Mouse (Mus musculus) Patski (cell line): Measurements from ENCODE around the gene Sh2d1a. TPM values are rescaled to one million over a fixed set of nuclear protein-coding genes. Genes with fewer than 3 reads are reported as not detected.
A peak's percentile ranks its signal among the peaks of the same experiment; 100 is the strongest.

ENCODE experiments used
- ATAC-seq: fragments of 100-300 bp; one replicate; pipeline ENCODE4 v1.8.0; 2021
- CTCF ChIA-PET: fragments of 350-600 bp; sonication (Branson Sonifier 250); formaldehyde crosslinking; loops from one replicate; lab custom pipeline; 2022; ENCODE audit warnings: inconsistent platforms; lab: Charles Lee
- POLR2A ChIA-PET: fragments of 350-600 bp; sonication (Branson Sonifier 250); formaldehyde crosslinking; loops from one replicate; lab custom pipeline; 2022; ENCODE audit warnings: antibody characterized with exemption, inconsistent platforms; lab: Charles Lee
- DNase-seq: peaks from one replicate; pipeline ENCODE4 v3.0.0-alpha.2; 2011; ENCODE audit warnings: low read depth, low spot score
- H3K27me3 ChIP-seq: fragments of 371-371 bp; one replicate; pipeline ENCODE4 v1.5.1; 2021
- CTCF ChIP-seq: fragments of 100-300 bp; IDR thresholded peaks from one replicate; pipeline ENCODE4 v1.5.1; 2021
- in situ Hi-C: fragments of 300-500 bp; cut with MboI; formaldehyde crosslinking; loops from 3 replicates; pipeline ENCODE4 v1.11.1; 2018; ENCODE audit warnings: low pct_unique_long_range_greater_than_20kb, mixed read lengths
- polyA plus RNA-seq: library from polyadenylated mRNA; unstranded; gene quantifications from one replicate; pipeline ENCODE4 v1.2.3, GENCODE M21; 2021

Sh2d1a gene
- polyA plus RNA-seq, 1 experiment from 2014 or later = not detected

DNA sequence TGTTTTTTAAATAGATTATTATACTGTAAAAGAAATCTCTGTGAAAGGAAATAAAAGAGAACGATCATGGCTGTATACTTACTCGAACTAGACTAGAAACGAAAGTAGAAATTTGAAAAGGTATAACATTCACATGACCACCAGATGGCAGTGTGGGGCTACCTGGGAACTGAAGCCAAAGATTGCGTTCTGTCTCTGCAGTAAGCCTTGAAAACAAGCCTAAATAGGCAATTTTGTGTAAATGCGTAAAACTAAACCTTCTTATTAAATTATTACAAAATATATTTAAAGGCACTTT is 38.5 kb downstream of the Sh2d1a start:
- ATAC-seq (peak; percentile 60), DNase-seq (peak; percentile 6)
- H3K27me3 ChIP-seq = peaks cover 69% of the 10 kb centered on the region
- in situ Hi-C loops = no loop called here
- CTCF ChIA-PET = interaction anchor here (1.0 kb wide), 1 partner anchor 13 kb away, joined by 3 read pairs; no protein-coding TSS in a partner anchor
- peak; percentile 74 for TF ChIP-seq CTCF
- POLR2A ChIA-PET = no interaction called here

DNA sequence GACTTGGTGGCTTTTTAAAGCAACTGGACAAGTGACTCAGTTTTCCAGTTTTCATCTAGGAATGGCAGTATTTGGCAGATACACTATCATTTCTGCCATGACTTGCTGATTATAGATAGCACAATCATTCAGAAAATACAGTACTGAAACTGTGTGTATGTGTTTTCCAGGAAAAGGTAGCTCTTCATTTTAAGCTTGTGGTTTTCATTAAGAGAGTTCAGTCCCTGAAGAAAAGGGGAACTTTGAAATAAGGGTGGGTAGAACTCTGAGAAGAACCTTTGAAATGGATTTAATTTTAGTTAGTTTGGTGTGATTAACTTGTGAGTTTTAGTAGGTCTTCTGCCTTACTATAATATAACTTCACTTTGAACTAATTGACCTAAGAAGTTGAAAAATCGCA is 42.8 kb downstream of the Sh2d1a start:
- in situ Hi-C loops = no loop called here
- no peak for DNase-seq
- ChIA-PET CTCF (no interaction called here), POLR2A (no interaction called here)
- TF ChIP-seq CTCF = no peak
- H3K27me3 ChIP-seq = peaks cover 75% of the 10 kb centered on the region
- ATAC-seq = no peak

DNA sequence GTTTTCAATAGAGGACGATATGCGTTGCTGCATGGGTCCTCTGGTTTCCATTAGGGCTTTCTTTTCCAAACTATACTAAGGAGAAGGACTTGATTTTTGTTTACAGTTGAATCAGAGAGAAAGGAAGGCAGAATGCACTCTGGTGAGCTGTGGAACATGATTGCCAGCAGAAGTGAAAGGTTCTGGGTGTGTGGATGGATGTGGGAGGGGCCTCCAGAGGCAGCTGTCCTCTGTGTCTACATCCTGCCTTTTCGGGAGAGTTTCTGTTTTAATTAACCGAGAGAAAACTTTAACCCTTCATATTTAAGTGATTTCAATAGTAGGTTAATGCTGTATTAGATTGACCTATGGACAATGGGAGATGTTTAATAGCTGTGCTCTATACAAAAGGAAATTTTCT is 46.3 kb downstream of the Sh2d1a start:
- no peak for ATAC-seq
- TF ChIP-seq CTCF = no peak
- in situ Hi-C loops = no loop called here
- POLR2A ChIA-PET = no interaction called here
- CTCF ChIA-PET = no interaction called here
- H3K27me3 ChIP-seq = peaks cover 67% of the 10 kb centered on the region
- no peak for DNase-seq

DNA sequence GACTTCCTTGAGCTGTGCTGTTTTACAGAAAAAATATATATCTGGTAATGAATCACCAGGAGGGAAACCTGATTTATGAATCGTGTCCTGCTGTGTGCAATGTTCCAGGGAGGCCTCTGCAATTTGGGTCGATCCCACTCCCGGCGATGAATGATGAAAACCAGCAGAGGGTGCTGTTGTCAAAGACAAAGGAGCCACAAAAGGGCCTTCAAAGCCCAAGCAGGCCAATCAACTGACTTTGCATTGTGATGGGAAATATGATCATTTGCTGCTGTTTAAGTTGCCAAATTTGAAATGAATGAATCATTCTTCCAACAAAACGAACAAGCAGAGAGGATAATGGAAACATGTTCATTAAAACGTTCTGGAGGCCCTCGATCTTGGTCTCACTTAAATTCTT is 55.0 kb downstream of the Sh2d1a start:
- TF ChIP-seq CTCF = peak; percentile 84
- peaks cover 60% of the 10 kb centered on the region for H3K27me3 ChIP-seq
- ATAC-seq (peak; percentile 76), DNase-seq (peak; percentile 1)
- in situ Hi-C loops = no loop called here
- ChIA-PET CTCF (interaction anchor here (1.1 kb wide), 1 partner anchor 13 kb away, joined by 3 read pairs; no protein-coding TSS in a partner anchor), POLR2A (interaction anchor here (0.6 kb wide), 1 partner anchor 683 kb away, joined by 4 read pairs; no protein-coding TSS in a partner anchor)

DNA sequence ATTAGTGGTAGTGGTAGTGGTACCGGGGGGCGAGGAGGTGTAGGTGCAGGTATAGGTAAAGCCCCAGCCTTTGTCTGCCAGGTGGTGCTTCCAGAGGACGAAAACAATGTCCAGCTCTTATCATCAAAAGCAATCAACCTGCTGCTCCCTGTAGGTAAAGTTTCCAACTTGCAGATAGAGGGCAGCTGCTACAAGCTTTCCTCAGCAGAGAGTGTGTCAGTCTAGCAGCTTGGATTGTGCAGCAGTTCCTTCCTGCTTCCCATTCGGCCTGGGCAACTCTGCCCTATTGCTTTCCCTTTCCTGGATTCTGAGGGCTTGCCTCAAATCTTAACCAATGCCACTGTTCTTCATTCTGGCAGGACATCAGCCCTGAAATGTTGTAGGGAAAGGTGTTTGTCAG is 56.4 kb downstream of the Sh2d1a start:
- ATAC-seq (no peak), DNase-seq (no peak)
- in situ Hi-C loops = no loop called here
- POLR2A ChIA-PET = no interaction called here
- TF ChIP-seq CTCF = no peak
- CTCF ChIA-PET = no interaction called here
- peaks cover 52% of the 10 kb centered on the region for H3K27me3 ChIP-seq

Other genes starting within 250 kb of the Sh2d1a start
- not detected for gene Tex13c2, start 12.8 kb upstream of the Sh2d1a start, polyA plus RNA-seq